Mouse (Mus musculus) thymus, postnatal 36 days (tissue): ENCODE results near the gene Csnk2a2.

Experiments
- DNase-seq, 2 experiments: peaks; one replicate each; pipeline ENCODE4 v3.0.0; 2022; ENCODE audit warnings: mixed read lengths in 2 of 2

Csnk2a2 gene

DNA sequence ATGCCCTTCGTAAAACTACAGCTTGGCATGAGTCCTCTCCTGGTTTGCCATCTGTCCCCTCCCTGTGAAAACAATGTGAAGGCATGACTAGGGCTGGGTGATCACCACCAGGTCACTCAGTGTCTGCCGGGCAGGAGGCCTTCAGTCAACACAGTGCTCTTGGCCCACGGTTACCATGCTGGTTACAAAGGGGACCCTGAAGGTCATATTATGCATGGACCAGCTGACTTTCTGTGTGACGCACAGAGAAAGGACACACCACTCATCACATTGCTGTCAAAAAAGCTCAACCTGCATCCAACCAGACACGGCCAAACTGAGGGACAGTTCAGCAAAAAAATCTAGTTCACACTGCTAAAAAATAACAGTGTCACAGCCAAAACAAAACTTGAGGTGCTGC lies at the start of gene Csnk2a2:
Csnk2a2 (minus strand) TSS at position 34 of the 400 bp plus-strand sequence.
- no peak for DNase-seq

DNA sequence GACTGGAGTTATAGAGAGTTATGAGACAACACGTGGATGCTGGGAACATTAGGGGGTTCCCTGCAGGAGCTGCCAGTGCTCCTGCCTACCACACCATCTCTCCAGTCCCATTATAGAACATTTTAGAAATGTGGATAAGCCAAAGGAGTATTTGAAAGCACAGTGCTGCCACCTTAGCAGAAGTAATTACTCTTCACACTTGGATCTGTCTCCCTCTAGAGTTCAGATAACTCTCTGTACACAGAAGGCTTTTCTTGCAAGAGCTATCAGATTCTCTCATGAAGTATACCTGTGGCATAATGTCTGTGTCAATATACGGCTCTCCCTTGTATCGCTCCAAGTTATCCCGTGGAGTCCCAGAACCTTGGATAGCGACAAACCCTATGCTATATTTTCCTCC lies 49.6 kb upstream of the Csnk2a2 start:
- no peak for DNase-seq

DNA sequence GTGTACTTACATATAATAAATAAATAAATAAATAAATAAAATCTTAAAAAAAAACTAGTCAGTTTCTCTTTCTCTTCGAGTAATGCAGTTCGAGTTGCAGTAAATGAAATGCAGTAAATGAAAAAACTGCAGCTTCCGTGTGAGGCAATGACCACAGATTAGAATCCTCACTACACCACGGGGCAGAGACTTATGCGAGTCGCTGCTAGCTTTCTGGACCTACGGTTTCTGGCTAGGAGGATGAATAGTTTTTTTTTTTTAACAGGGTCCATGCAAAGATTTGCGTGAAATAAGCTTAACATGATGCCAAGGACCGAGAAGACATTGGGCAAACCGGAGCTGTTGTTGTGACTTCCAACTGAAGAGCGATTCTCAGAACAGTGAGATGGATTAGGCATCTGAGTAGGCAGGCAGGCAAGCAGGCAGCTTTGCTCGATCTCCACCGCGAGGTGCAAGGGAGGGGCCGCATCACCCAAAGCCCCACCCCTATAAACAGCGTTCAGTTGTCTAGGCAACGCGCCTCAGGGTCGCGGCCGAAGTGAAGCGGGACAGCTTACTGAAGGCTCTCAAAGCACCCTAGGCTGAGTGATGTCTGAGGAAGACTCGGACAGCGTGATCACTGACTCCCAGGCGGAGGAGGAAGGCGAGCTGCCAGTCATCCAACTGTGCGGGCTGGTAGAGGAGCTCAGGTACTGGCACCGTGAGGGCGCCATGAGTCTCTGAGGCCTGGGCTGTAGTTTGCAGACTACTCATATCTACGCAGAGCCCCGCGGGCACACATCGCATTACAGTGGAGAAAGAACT lies 43.9 kb upstream of the Csnk2a2 start, which contains the start of gene Ccdc113:
Ccdc113 (plus strand) TSS at position 502 of the 804 bp plus-strand sequence.
- DNase-seq = peak; percentile 8 to 32

DNA sequence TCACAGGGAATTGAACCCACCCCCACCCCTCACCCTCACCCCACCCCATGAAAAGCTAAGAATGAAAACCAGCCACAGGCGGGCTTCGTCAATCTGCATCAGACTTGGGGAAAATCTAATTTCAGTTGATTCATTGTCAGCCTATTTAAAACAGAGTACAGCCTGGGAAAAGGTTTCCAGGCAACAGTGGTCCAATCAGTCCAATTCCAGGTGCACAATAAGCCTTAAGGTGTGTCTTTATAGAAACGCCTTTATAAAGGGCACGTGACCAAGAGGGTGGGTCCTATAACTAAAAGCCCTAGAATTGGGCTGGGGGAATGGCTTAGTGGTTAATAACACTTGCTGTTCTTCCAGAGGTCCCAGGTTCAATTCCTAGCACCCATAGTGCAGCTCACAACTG lies 42.4 kb upstream of the Csnk2a2 start:
- DNase-seq = no peak

DNA sequence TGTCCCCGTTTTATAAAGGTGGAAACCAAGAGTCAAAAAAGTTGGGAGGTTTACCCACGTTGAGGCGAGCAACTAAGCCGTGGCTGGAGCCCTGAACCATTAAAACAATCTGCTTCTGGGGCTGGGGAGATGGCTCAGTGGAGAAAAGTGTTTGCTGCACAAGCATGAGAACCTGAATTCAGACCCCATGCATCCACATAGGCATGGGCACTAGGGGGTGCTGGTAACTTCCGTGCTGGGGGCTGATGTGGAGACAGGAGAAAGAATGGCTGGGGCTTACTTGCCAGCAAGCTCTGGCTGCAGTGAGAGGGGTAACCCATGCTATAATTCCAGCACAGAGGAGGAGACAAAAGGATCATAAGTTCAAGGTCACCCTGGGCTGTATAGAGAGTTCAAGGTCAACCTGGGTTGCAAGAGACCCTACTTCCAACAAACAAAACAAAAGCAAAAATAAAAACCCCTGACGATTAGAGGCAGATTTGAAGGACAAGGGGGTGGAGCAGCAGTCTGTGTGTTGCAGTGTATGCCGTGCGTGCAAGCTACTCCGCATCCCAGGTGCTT lies 39.0 kb upstream of the Csnk2a2 start:
- DNase-seq = no peak

DNA sequence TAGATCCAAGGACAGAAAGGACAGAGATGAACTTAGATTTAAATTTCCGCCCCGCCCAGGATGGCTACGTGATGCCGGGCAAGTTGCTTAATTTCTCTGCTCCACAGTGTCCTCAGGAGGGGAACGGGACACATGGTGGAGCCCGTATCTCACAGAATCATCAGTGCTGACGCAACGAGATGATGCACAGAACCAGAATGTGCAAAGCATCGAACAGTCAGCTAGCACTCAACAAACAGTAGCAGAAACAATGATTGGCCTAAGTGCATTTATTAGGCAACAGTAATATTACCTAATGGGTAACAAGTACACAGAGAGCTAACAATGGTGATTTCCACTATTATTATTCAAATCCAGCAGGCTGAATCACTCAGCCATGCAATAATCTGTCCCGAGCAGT lies 38.4 kb upstream of the Csnk2a2 start:
- DNase-seq = no peak

DNA sequence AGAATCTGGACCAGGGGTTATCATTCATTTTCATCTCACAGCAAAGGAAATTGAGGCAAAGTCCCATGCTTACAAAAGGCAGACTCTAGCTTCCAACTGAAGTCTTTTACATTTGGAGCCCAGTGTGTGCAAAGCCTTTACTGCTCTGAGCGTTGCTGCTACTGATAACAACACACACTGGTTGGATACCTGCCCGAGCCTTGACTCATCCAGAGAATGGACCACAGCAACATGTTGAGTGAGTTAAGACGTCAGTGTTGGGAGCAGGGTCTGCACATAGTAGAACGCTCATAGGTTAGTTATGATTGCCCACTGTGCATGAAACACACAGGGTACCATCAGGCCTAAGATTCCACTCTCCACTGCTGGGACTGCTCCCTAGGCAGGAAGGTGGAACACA lies 34.2 kb upstream of the Csnk2a2 start:
- DNase-seq = no peak

DNA sequence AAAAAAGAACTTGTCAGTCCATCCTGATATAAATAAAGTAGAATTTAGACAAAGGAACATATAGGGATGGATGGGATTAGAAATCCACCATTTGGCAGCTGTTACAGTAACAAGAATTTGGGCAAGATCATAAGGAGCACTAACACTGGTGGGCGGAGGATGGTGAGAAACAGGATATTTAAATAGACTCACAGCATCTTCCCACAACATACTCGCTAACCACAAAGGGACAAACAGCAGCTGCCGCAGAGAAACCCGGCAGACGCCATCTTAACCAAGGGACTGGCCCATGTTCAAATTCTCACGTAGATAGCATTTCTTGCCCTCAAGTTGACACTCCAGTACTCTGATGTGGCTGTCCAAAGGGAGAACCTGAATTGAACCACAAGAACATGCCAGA lies 27.1 kb upstream of the Csnk2a2 start:
- DNase-seq = no peak

DNA sequence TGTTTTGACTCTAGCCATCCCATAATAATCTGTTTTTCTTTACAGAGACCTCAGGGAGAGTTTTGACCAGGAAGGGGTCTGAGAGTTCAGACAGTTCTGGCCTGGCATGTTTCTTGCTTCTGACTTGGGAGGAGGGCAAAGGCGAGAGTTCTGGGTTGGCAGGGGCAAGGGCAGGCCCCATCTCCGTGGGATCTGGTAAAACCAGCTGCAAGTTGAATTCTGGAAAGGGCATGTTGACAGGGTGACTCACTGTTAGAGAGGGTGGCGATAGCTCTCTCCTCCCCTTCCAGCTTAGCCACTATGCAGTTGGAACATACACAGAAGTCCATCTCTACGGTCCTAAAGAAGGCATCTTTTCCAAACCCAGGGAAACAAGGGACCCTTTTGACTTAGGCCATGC lies 23.4 kb upstream of the Csnk2a2 start:
- no peak for DNase-seq

DNA sequence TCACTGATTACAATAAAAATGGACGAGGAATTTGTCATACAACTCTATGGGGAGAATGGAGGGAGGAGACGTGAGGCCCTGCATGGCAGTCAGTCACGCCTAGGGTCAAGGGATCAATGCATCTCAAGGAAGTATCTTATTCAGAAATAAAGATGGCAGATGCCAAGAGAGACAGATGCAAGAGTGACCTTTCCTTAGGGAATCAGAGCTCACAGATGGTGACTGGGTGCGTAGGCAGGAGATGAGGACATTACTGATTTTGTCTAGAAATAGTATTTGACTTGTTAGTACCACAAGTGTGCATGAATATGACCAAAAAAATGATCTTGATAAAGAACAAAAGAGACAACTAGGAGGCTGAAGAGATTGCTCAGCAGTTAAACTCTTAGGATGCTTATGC lies 22.4 kb upstream of the Csnk2a2 start:
- no peak for DNase-seq

DNA sequence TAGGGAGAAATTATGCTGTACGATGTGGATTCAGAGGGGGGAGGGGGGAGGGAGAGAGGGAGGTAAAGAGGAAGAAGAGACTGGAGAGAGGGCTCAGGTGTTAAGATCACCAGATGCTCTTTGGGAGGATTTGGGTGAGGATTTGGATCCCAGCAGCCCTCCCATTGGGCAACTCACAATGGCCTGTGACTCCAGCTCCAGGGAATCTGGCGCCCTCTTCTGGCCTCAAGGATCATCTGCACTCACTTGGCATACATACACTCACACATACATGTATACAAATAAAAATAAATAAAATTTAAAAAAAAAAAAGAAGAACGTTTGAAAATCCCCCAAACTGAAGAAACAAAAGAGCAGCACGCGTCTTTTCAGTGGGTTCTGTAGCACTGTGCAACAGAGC lies 16.4 kb upstream of the Csnk2a2 start:
- no peak for DNase-seq

DNA sequence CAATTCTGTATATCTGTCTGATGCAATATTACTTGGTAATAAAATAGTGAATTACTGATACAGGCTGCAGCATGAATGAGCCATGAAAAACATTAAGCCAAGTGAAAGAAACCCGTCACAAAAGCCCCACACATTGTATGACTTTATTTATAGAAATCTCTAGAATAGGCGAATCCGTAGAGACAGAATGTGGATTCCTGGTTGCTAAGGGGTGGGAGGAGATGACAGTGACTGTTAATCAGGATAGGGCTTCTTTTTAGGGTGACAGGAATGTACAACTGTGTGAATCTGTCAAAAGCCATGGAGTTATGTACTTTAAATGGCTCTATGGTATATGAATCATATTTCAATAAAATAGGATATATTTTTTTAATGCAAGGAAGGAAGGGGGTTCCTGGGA lies 15.8 kb upstream of the Csnk2a2 start:
- DNase-seq = no peak

DNA sequence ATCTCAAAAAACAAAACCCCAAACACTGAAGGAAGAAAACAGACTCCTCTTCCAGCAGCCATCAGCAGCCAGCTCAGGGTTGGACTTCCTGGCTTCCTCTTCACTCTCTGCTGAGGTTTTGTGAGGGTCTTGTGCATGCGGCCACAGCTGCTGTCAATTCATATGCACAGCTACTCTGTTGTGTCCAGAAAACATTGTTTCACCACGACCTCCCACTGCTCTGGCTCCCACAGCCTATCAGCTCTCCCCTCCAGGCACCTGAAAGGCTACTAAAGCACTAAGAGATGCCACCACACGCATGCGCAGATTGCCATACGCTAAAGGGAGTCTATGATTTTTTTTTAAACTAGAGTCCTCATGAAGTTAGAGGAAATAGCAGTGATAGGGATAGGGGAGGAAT lies 15.0 kb upstream of the Csnk2a2 start:
- no peak for DNase-seq

DNA sequence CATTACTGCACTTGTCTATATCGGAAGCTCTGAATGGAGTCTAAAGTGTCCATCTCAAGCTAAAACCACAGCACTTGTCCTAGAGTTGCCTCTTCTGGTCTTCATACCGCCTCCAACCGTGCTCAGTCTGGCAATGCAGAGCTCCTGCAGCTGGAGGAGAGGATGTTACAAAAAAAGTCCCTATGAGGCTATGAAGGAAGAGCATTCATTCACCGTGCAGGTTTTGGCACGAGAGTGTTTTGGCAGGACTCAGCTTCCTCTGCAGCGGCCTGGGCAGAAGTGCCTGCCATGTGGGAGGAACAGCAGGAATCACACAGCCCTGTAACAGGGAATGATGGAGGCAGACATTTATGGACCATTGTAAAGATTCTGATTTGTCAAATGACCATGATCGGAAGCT lies 12.6 kb upstream of the Csnk2a2 start:
- no peak for DNase-seq

DNA sequence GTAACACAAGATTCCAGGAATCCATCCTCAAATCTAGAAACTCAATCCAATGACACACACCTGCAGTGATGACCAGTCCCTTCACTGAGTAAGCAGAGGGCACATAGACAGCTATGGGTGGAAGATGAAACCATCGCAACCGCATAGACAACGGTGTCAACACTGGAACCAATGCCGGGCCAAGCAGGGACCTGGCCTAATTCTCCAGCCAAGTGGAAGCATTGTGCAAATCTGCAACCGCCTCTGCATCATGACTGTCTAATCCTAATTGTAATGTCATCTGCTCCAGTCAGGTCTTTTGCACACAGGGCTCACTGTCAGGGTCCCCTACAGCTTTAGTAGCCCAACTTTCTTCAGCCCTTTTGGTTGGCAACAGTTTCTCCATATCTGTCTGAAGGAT lies 10.6 kb upstream of the Csnk2a2 start:
- DNase-seq = no peak

DNA sequence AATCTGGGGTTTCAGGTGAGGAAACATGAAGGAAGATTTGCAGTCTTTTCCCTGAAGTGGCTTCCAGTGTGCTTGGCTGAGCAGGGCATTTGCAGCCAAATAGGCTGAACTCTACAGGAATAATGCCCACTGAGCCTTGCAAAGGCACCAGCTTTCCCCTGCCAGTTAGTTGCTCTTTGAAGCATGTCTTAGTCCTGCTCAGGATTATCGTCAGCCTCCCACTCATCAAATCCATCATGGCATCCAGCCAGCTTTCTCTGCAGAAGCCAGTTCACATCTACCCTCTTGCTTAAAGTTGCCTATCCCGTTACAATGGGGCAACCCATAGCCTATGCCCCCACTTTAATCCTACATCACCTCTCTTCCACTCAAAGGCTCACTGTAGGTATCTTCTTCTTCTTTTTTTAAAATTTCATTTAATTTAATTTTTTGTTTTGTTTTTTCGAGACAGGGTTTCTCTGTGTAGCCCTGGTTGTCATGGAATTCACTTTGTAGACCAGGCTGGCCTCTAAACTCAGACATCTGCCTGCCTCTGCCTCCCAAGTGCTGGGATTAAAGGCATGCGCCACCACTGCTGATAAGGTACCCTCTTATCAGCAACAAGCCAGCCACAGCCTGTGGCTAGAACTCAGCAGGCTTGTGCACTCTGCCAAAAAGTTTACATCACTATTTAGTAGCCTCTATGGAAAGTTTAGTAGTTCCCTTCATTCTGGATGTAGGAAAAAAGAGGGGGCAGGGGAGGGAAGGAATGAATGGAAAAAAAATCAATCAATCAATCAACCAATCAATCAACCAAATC lies 9.6 kb upstream of the Csnk2a2 start:
- no peak for DNase-seq

DNA sequence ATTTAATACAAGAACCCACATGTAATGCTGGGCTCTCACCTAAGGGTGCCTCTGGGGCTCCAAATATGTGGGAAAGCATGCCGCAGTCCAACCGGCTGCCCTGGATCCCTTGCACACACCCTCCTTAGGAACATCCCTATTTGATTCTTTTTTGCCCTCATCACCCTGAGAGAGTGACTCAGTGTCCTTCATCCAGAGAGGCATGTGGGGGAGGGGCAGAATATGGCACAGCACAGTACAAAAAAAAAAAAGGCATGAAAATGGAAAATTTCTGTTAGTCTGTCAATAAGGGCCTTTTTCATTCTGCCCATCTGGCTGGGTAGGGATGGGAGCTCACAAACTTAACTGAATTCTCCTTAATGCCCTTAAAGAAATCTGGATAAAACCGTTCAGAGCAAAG lies 8.0 kb upstream of the Csnk2a2 start:
- no peak for DNase-seq

DNA sequence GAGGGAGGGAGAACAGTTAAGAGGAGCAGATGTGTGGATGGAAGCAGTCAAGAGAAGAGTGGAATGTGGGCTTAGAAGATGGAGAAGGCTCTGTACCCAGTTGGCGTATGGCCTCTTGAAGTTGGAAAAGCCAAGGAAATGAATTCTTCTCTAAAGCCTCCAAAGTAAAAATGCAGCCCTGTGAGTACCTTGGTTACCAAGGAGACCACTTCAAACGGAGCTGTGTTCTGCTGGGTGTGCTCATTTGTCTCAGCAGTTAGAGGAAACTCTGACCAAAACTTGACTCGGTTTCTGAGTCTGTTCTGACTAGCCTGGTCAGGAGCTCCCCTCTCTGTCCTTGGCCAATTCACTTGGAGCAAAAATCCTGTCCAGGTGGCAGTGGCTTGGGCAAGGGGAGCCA lies 6.6 kb upstream of the Csnk2a2 start:
- no peak for DNase-seq

DNA sequence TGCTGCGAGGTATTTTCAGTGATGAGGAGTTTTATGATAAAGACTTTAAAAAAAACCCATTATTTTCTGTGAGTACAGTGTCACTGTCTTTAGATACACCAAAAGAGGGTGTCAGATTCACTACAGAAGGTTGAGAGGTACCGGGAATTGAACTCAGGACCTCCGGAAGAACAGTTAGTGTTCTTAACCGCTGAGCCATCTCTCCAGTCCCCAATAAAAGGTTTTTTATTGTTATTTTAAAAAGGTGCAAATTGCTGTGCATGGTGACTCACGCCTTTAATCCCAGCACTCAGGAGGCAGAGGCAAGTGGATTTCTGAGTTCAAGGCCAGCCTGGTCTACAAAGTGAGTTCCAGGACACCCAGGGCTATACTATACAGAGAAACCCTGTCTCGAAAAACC lies 5.6 kb upstream of the Csnk2a2 start:
- DNase-seq = no peak

DNA sequence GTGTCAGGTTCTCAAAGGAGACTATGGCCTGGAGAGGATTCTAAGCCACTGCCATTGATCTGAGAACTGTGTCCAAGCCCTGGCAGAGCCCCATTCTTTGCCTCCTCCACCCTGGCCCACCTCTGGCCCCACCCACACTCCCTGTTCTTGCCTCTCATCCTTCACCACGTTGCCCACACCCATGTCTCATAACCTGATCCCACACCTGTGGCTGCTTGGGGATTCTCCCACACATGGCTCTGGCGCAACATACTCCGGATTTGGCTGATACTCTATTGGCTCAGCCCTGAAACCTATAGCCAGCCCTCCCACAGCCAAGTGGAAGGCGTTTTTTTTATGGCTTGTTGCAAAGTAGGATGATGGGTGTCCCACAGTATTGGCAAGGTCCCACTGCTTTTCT lies 2.2 kb upstream of the Csnk2a2 start:
- DNase-seq = no peak

DNA sequence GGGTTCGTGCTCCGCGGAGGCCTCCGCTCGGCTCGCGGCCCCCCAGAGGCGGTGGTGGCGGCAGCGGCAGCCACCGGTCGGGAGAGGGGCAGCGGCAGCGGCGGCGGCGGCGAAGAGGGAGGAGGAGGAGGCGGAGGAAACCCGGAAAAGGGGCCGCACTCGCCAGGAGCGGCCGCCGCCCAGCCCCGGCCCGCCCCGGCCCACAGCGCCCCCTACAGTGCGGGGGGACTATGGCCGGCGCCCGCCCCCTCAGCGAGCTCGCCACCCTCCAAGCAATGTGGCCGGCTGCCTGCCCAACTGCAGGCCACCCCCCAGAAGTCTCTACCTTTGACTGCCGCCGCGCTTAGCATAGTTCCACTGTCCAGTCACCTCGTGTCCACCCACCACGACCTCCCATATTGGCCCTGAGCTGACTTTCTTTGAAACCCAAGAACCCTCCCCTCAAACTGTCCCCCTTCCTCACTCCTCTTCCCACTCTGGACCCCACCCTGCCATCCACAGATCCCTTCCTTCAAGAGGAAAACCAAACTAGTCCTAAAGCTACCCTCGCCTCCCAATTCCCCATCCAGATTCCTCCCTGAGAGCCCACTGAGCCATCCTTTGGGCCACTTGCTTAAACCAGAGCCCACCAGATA lies 1.0 kb downstream of the Csnk2a2 start:
- DNase-seq = peak; percentile 84 to 86

DNA sequence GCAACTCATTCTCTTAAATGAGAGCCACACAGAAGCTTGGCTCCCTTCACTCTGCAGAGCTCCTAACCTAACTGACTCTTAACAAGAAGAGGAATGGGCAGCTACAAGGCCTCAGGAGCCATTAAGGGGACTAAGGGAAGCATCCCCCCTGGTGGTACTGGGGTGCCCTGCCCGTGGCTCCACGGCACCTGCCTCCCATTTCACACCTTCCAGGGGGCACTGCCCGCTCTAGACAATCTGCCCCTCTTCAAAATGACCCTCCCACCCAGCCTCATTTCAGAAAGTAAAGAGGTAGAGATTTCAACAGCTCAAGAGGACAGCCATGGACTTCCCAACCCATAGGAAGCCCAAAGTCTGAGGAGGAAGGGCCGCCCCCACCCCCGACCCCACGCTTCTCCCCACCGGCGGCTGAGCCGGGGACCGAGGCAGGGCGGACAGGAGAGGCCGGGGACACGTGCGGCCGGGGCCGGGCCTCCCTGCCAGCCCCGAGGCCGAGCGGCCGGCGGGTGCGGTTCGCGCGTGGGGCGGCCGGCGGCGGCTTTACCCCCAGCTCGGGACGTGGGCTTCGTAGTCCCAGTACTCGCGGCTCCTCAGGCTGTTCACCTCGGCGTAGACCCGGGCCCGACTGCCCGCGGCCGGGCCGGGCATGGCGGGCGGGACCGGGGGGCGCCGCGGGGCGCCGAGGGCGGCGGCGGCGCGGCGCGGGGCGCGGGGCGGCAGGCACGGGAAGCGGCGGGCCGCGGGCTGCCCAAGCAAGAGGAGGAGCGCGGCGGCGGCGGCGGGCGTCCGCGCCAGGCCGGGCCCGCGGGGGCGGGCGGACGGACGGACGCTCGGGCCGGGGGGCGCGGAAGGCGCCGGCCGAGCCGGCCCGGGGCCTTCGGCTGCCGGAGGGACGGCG lies 1.8 kb downstream of the Csnk2a2 start:
- peak; percentile 6 to 23 for DNase-seq
